Mouse (Mus musculus) MEL (cell line): ENCODE measurements at regions not wholly inside any gene's neighbourhood (a gene's known extent, or its start where the extent isn't known, plus 50 kb on each side); places are given as distances from the start of the nearest gene placed in this dataset.

Experiments used
- DNase-seq: peaks from one replicate; pipeline ENCODE4 v3.0.0; 2011; ENCODE audit warnings: low read depth, low spot score
- H3K27ac ChIP-seq: 2 replicates; pipeline ENCODE4 v1.5.1; 2012; ENCODE audit warnings: low read depth, mild to moderate bottlenecking, control low read depth, low read length, moderate library complexity; ENCODE audit not compliant: control insufficient read depth
- H3K27me3 ChIP-seq, 2 experiments: fragments of 150-350 bp in 1 of 2; sonication (generic) in 1 of 2; 2 replicates each; pipeline ENCODE4 v1.6.1; 2012; ENCODE audit warnings: low read length in 2 of 2, mild to moderate bottlenecking in 2 of 2, improper control_type of control experiment in 1 of 2, moderate library complexity in 1 of 2; ENCODE audit not compliant: insufficient read depth in 2 of 2, control insufficient read depth in 1 of 2
- H3K36me3 ChIP-seq, 2 experiments: 2 replicates each; pipeline ENCODE4 v1.6.1; 2012 to 2014; ENCODE audit warnings: low read length in 2 of 2, improper control_type of control experiment in 1 of 2, inconsistent platforms in 1 of 2, mild to moderate bottlenecking in 1 of 2; ENCODE audit not compliant: insufficient read depth in 2 of 2, control insufficient read depth in 1 of 2
- H3K4me1 ChIP-seq, 2 experiments: fragments of 150-350 bp in 1 of 2; sonication (generic) in 1 of 2; 2 replicates each; pipeline ENCODE4 v1.6.1; 2012; ENCODE audit warnings: low read length in 2 of 2, improper control_type of control experiment in 1 of 2, mild to moderate bottlenecking in 1 of 2; ENCODE audit not compliant: insufficient read depth in 2 of 2, control insufficient read depth in 1 of 2
- H3K4me3 ChIP-seq, 2 experiments: fragments of 150-350 bp in 1 of 2; sonication (generic) in 1 of 2; 2 replicates each; pipeline ENCODE4 v1.5.1; 2012; ENCODE audit warnings: low read depth in 2 of 2, low read length in 2 of 2, mild to moderate bottlenecking in 2 of 2, moderate library complexity in 2 of 2, control low read depth in 1 of 2, improper control_type of control experiment in 1 of 2; ENCODE audit not compliant: control insufficient read depth in 1 of 2, insufficient read depth in 1 of 2
- H3K79me2 ChIP-seq: 2 replicates; pipeline ENCODE4 v1.6.1; 2012; ENCODE audit warnings: mild to moderate bottlenecking, low read length, moderate library complexity; ENCODE audit not compliant: control insufficient read depth, poor library complexity, insufficient read depth
- H3K9ac ChIP-seq: 2 replicates; pipeline ENCODE4 v1.6.1; 2012; ENCODE audit warnings: low read depth, mild to moderate bottlenecking, control low read depth, low read length, moderate library complexity; ENCODE audit not compliant: control insufficient read depth, poor library complexity, severe bottlenecking
- H3K9me3 ChIP-seq: fragments of 150-350 bp; sonication (generic); replicated peaks from 2 replicates; pipeline ENCODE4 v1.6.1; 2012; ENCODE audit warnings: mild to moderate bottlenecking, low read length, improper control_type of control experiment, moderate library complexity; ENCODE audit not compliant: insufficient read depth
- CTCF ChIP-seq, 3 experiments: IDR thresholded peaks in 2 of 3; conservative IDR thresholded peaks in 1 of 3; 2 replicates each; pipeline ENCODE4 v1.5.1; 2011 to 2012; ENCODE audit warnings: low read length in 3 of 3, low read depth in 2 of 3, mild to moderate bottlenecking in 2 of 3, improper control_type of control experiment in 1 of 3, inconsistent platforms in 1 of 3, mixed read lengths in 1 of 3, moderate library complexity in 1 of 3; ENCODE audit not compliant: control insufficient read depth in 1 of 3, insufficient read depth in 1 of 3, poor library complexity in 1 of 3, severe bottlenecking in 1 of 3
- ELF1 ChIP-seq: IDR thresholded peaks from 2 replicates; pipeline ENCODE4 v1.6.1; 2014; ENCODE audit warnings: low read depth, mild to moderate bottlenecking, inconsistent platforms, low read length, improper control_type of control experiment, moderate library complexity
- MEF2A ChIP-seq: IDR thresholded peaks from 2 replicates; pipeline ENCODE4 v1.6.1; 2014; ENCODE audit warnings: low read depth, mild to moderate bottlenecking, inconsistent platforms, low read length, improper control_type of control experiment; ENCODE audit not compliant: poor library complexity, insufficient replicate concordance, severe bottlenecking; ENCODE audit errors: extremely low read depth
- MXI1 ChIP-seq: IDR thresholded peaks from 2 replicates; pipeline ENCODE4 v1.6.1; 2011; ENCODE audit warnings: mild to moderate bottlenecking, low read depth, low read length, improper control_type of control experiment
- POLR2AphosphoS2 ChIP-seq: IDR thresholded peaks from 2 replicates; pipeline ENCODE4 v1.6.1; 2011; ENCODE audit warnings: low read length, improper control_type of control experiment
- RCOR1 ChIP-seq: IDR thresholded peaks from 2 replicates; pipeline ENCODE4 v1.6.1; 2012; ENCODE audit warnings: low read depth, mild to moderate bottlenecking, inconsistent platforms, low read length, improper control_type of control experiment
- SIN3A ChIP-seq: IDR thresholded peaks from 2 replicates; pipeline ENCODE4 v1.6.1; 2012; ENCODE audit warnings: low read length, improper control_type of control experiment, inconsistent platforms
- TAL1 ChIP-seq: IDR thresholded peaks from 2 replicates; pipeline ENCODE4 v1.6.1; 2012; ENCODE audit warnings: mild to moderate bottlenecking, inconsistent platforms, low read length, moderate library complexity, mixed read lengths
- TCF12 ChIP-seq: IDR thresholded peaks from 2 replicates; pipeline ENCODE4 v1.6.1; 2014; ENCODE audit warnings: low read depth, mild to moderate bottlenecking, inconsistent platforms, low read length, improper control_type of control experiment, moderate library complexity
- USF2 ChIP-seq, 2 experiments: IDR thresholded peaks; 2 replicates each; pipeline ENCODE4 v1.6.1; 2011 to 2012; ENCODE audit warnings: improper control_type of control experiment in 2 of 2, low read length in 2 of 2, borderline replicate concordance in 1 of 2, inconsistent platforms in 1 of 2, low read depth in 1 of 2, mild to moderate bottlenecking in 1 of 2; ENCODE audit not compliant: insufficient read depth in 1 of 2
- ZKSCAN1 ChIP-seq: IDR thresholded peaks from 2 replicates; pipeline ENCODE4 v1.6.1; 2012; ENCODE audit warnings: low read depth, mild to moderate bottlenecking, inconsistent platforms, low read length, improper control_type of control experiment, moderate library complexity
- ZMIZ1 ChIP-seq: IDR thresholded peaks from 2 replicates; pipeline ENCODE4 v1.6.1; 2012; ENCODE audit warnings: low read depth, mild to moderate bottlenecking, inconsistent platforms, low read length, improper control_type of control experiment, moderate library complexity

- H3K36me3 ChIP-seq = no peaks in the 10 kb centered on the region
- H3K79me2 ChIP-seq = no peaks in the 10 kb centered on the region
- no peak overlapping the region for H3K9ac ChIP-seq
- H3K9me3 ChIP-seq = no peaks in the 10 kb centered on the region
- no peak for DNase-seq
- no peaks in the 10 kb centered on the region for H3K4me1 ChIP-seq
- no peaks in the 10 kb centered on the region for H3K27me3 ChIP-seq
- no peak overlapping the region for H3K27ac ChIP-seq
- no peak overlapping the region for H3K4me3 ChIP-seq
- TF ChIP-seq TCF12 = no peak
- TF ChIP-seq ELF1 = no peak
- no peak for TF ChIP-seq ZMIZ1
- TF ChIP-seq USF2 (IDR thresholded peaks at IDR 0.05; ENCODE audit: borderline replicate concordance in 1 of 2, insufficient read depth in 1 of 2, low read depth in 1 of 2, low read length in 2 of 2) = no peak
- no peak for TF ChIP-seq POLR2AphosphoS2
- TF ChIP-seq TAL1 = no peak
- TF ChIP-seq RCOR1 = no peak
- TF ChIP-seq ZKSCAN1 = no peak
- TF ChIP-seq MXI1 = no peak
- TF ChIP-seq, all 39 proteins: peak for 0
Measured at GRCm38 (mm10) chr5:128492541-128492940, 59.7 kb upstream of the Tmem132d start.

GRCm38 (mm10) chr5:128491155-128491554, 58.3 kb upstream of the Tmem132d start:
- peak; percentile 4 for DNase-seq
- Histone ChIP-seq H3K4me1 (no peaks in the 10 kb centered on the region), H3K4me3 (no peak overlapping the region), H3K9me3 (no peaks in the 10 kb centered on the region), H3K27me3 (no peaks in the 10 kb centered on the region), H3K9ac (no peak overlapping the region), H3K36me3 (no peaks in the 10 kb centered on the region), H3K79me2 (no peaks in the 10 kb centered on the region), H3K27ac (no peak overlapping the region)
- TF ChIP-seq SIN3A = no peak
- peak; percentile 31 to 49 (median 35) for TF ChIP-seq CTCF (IDR thresholded peaks at IDR 0.05 in 2 of 3, conservative IDR thresholded peaks at IDR 0.05 in 1 of 3; ENCODE audit: control insufficient read depth in 1 of 3, insufficient read depth in 1 of 3, low read depth in 2 of 3, low read length in 3 of 3, poor library complexity in 1 of 3, severe bottlenecking in 1 of 3)

GRCm38 (mm10) chr5:128488872-128489580, 56.1 kb upstream of the Tmem132d start:
- H3K27me3 ChIP-seq = no peaks in the 10 kb centered on the region
- no peak overlapping the region for H3K4me3 ChIP-seq
- H3K4me1 ChIP-seq = no peaks in the 10 kb centered on the region
- no peak for DNase-seq
- no peaks in the 10 kb centered on the region for H3K36me3 ChIP-seq
- H3K79me2 ChIP-seq = no peaks in the 10 kb centered on the region
- no peak overlapping the region for H3K9ac ChIP-seq
- no peak for TF ChIP-seq MEF2A
- TF ChIP-seq CTCF (IDR thresholded peaks at IDR 0.05 in 2 of 3, conservative IDR thresholded peaks at IDR 0.05 in 1 of 3; ENCODE audit: control insufficient read depth in 1 of 3, insufficient read depth in 1 of 3, low read depth in 2 of 3, low read length in 3 of 3, poor library complexity in 1 of 3, severe bottlenecking in 1 of 3) = peak in 1 of 3 experiments; percentile 9; a peak in 1 of 6 replicates
- TF ChIP-seq, all 39 proteins: peak for 1
- Histone ChIP-seq H3K9me3 (no peaks in the 10 kb centered on the region), H3K27ac (no peak overlapping the region)
